Mouse (Mus musculus) liver, adult 2 months (tissue): ENCODE results near the gene Kdm5a.

Source experiments
- CTCF ChIP-seq: fragments of 200-500 bp; IDR thresholded peaks from 2 replicates; pipeline ENCODE4 v1.5.1; 2011; ENCODE audit warnings: low read depth, low read length, control low read depth
- POLR2A ChIP-seq: fragments of 200-500 bp; IDR thresholded peaks from 2 replicates; pipeline ENCODE4 v1.6.1; 2011; ENCODE audit warnings: low read length, control low read depth; ENCODE audit not compliant: insufficient read depth; ENCODE audit errors: extremely low read depth

GRCm38 (mm10) chr6:120442171-120442749 lies 78.3 kb downstream of the Kdm5a start:
- TF ChIP-seq CTCF = no peak
- TF ChIP-seq POLR2A = no peak
